Mouse (Mus musculus): ENCODE data around the gene Grk2.

Grk2 gene

DNA sequence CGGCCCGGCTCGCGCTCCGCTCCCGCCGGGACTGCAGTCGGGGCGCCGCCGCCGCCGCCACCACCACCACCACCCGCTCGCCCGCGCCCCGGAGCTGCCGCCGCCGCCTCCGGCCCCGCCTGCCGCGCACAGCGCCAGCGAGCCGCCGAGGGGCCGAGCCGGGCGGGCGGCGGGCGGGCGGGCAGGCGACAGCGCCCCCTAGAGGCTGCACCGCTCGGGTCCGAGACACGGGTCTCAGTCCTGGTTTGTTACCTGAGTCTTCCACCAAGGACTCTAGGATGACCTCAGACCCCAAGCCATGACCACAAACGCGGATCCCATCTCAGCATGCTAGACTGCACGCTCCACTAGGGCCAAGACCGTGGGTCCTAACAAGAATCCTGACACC is at the start of gene Grk2:
TSS of gene Grk2 (minus strand) at position 33 of the 388 bp plus-strand sequence.
- DNase-seq (ENCODE audit: low read depth, low spot score): peak; percentile 79

DNA sequence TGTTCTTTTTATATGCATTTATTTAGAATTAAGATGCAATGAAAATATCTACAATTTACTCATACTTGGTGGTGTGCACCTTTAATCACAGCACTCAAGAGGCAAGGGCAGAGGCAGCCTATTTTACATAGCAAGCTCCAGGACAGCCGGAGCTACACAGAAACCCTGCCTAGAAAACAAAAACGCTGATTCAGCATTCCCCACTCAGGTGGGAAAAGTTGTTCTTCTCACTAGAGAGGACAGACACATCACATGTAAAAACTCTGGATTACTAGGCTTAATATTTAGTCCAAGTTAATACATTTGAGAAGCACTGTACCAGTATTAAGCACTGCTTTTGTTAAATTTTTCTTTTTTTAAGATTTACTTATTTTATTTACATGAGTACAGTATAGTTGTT is 43.4 kb upstream of the Grk2 start:
- DNase-seq (ENCODE audit: low read depth, low spot score): no peak

DNA sequence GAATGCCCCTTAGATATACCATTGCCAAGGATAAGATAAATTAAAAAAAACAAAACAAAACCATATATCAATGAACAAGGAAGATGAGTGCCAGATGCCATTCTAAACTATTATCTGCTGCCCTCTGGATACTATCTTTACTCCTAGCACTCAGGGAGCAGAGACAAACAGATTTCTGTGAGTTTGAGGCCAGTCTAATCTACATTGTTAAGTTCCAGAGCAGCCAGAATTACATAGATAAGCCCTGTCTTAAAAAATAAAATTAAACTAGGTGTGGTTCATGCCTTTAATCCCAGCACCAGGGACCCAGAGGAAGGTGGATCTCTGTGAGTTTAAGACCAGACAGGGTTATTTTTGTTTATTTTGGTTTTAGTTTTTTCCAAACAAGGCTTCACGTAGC is 40.5 kb upstream of the Grk2 start:
- DNase-seq (ENCODE audit: low read depth, low spot score): no peak

- peak; percentile 84 for DNase-seq (ENCODE audit: low read depth, low spot score)
Observed at GRCm38 (mm10) chr19:4338162-4338561, 32.1 kb upstream of the Grk2 start.

- DNase-seq (ENCODE audit: low read depth, low spot score): peak; percentile 99
Observed at GRCm38 (mm10) chr19:4333791-4334190, 27.8 kb upstream of the Grk2 start.

DNA sequence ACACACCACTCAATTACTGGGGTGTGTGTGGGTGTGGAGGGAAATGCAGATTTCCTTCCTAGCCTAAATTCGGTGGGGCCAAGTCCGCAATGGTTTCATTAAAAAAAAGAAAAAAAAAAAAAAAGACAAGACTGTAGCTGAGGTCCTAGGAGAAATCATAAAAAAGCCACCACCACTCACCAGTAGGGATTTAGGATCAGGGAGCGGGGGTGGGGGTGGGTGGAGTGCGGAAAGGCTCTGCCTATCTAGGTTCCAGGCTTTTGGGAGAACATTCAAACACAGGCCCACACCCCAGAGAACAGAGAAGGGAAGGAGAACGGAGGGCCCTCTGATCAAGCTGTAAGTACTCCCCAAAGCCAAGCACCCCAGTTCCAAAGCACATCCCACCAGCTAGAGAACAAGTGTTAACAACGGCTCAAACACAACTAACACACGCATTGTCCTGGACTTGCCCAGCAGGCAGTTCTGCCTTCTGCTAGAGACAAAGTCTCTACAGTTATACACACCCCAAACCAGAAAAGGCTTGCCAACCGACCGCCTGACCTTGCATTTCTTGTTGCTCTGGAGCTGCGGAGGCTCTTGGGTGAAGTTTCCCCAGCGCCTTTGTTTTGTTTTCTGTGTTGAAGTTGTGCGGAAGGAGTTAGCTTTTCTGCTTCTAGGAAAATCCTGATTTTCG is 27.2 kb upstream of the Grk2 start:
- peak; percentile 70 for DNase-seq (ENCODE audit: low read depth, low spot score)

DNA sequence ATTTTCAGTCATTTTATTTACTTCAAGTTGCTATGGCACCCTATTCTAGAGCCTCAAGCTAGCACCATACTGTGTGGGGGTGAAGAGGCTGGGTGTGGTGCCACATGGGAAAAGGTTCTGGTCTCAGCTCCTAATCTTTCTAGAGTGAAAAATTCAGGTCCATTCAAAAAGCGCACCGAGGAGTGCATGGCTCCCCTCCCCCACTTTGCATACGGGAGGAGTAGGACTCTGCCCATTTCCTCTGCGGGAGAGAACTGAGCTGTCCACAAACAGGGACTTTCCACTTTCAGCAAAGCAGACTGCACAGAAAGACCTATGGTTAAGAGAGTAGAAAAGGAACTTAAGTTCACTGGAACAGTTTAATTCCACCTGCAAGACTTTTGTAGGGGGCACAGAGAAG is 26.6 kb upstream of the Grk2 start:
- DNase-seq (ENCODE audit: low read depth, low spot score): peak; percentile 75

GRCm38 (mm10) chr19:4331273-4331672 is 25.3 kb upstream of the Grk2 start:
- DNase-seq (ENCODE audit: low read depth, low spot score): no peak

DNA sequence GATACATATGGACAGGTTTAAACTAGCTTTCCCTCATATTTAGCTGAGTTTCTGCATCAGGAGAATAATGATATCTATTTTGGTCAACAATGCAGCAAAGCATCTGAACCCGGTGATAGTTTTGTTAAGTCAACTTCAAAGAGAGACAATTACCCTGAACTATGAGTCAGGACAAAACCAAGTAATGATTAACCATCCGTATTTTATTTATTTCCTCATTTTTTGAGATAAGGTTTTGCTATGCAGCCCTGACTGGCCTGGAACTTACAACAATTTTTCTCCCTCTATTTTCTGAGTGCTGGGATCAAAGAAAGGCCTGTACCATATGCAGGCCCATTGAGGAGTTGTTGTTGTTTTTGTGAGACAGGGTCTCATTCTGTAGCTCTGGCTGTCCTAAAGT is 24.6 kb upstream of the Grk2 start:
- no peak for DNase-seq (ENCODE audit: low read depth, low spot score)

DNA sequence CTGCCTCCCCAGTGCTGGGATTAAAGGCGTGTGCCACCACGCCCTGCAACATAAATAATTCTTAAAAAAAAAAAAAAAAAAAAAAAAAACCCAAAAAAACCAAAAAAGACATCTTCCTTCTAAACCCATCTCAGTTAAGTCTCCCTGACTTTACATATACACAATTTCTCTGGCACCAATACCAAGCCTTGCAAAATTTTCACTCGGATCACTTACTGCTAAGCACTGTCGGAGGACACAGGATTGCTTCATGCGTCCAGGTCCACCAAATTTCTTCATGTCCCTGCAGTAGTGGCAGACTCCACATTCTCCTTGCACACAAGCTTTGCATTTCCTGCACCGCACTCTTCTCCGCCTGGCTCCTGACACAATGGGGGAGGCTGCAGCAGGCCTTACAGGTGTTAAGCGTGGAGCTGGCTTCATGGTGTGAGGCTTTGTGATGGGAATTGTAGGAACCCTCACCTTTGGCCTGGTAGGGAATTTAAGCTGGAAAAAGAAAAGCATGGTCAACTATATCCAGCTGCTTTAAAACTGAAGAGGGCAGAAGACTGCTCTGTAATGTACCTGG is 22.8 kb upstream of the Grk2 start:
- DNase-seq (ENCODE audit: low read depth, low spot score): no peak

DNA sequence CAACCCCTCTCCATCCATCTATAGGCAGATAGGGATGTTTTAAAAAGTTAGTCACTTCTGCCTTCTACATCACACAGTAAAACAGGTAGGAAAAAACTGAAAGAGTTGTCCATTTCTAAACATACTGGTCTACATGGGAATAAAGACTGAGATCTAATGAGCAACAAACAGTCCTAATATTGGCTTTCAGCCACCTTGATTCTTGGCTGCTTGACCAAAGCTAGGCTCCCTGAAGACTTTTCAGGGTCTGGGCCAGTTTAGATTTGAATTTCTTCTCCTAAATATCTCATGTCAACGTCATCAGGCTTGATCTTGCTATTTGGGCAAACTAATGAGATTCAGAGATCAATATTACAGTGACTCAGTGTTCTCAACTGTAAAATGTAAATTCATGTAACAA is 20.9 kb upstream of the Grk2 start:
- DNase-seq (ENCODE audit: low read depth, low spot score): peak; percentile 48

- DNase-seq (ENCODE audit: low read depth, low spot score): no peak
Observed at GRCm38 (mm10) chr19:4326106-4326505, 20.1 kb upstream of the Grk2 start.

DNA sequence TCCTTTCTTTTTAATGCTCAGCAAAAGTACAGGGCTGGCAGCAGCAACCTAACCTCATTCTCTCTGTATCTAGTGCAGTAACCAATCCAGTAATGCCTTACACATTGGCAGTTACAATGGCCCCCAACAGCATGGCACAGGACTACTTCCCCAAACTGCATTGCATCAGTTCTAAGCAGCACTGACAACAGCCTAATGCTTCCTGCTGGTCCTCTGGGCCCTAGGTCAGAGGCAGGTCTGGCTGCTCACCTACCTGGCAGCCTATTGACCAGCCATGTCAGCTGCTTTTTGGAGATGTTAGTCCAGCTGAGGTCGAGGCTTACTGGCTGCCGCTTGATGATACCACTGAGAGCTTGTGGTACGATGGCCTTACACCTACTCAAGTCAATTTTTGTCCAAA is 16.1 kb upstream of the Grk2 start:
- no peak for DNase-seq (ENCODE audit: low read depth, low spot score)

GRCm38 (mm10) chr19:4321622-4322021 is 15.6 kb upstream of the Grk2 start:
- no peak for DNase-seq (ENCODE audit: low read depth, low spot score)

DNA sequence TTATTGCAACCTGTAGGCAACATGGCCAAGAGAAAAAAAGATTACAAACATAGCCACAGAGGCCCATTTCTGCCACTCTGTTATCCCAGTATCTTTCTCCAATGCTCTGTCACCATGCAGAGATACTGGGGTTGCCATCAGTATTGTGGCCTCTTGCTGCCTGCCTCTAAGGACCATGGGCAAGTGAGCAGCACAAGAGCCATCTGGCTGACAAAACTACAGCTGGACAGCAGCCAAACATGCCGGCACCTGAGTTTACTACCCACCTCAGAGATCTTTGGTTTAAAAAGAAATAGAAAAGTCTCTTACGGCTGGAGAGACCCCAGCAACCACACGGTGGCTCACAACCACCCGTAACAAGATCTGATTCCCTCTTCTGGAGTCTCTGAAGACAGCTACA is 13.2 kb upstream of the Grk2 start:
- peak; percentile 41 for DNase-seq (ENCODE audit: low read depth, low spot score)

DNA sequence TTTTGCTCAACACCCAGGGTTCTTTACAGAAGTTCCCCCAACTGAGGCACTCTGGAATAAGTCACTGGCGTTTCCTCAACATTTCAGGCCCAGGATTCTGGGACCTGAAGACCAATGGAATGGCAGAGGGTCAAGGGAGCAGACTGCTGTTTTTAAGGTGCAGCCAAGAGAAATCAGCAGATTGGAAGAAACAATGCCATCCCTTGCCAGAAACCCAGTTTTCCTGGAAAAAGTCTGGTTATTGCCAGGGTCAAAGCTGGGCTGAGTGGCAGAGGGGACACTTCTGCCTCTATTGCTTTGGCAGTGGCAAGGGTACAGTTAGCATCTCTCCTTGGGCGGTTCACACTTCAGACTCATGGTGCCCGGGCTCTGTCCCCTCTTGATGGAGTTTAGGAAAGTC is 11.2 kb upstream of the Grk2 start:
- no peak for DNase-seq (ENCODE audit: low read depth, low spot score)

GRCm38 (mm10) chr19:4315223-4315944 is 9.4 kb upstream of the Grk2 start:
- DNase-seq (ENCODE audit: low read depth, low spot score): peak; percentile 98

DNA sequence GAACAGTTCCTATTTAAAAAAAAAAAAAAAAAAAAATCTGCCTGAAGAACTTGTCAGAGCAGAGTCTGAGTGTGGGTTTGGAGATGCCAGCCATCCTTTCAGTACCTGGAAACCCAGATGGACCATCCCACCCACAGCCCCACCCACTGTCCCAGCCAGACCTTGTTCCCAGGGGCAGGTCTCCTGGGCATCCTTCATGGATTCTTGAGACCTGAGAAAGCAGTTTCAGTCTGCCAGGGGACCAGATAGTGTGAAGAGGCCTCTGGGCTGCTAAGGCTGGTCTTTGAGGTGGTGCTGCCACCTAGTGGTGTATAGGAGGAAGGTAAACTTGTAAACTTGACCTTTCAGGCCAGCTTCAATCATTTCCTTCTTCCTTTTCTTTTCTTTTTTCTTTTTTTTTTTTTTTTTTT is 3.8 kb upstream of the Grk2 start:
- DNase-seq (ENCODE audit: low read depth, low spot score): peak; percentile 92

DNA sequence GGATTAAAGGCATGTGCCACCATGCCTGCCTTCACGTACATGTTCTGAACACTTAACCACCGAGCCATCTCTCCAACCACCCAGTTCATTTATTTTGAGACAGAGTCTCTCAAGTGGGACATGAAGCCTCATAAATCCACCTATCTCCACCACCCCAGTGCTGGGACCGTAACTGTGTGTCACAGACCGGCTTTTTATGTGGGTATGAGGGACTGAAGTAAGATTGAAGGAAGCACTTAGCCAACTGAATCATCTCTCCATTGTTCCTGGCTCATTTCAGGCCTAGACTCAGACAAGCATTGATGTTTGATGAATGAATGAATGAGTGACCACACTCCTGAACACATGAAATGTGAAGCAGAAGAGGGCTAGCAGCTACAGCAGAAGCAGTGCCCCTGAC is 3.3 kb upstream of the Grk2 start:
- DNase-seq (ENCODE audit: low read depth, low spot score): no peak

DNA sequence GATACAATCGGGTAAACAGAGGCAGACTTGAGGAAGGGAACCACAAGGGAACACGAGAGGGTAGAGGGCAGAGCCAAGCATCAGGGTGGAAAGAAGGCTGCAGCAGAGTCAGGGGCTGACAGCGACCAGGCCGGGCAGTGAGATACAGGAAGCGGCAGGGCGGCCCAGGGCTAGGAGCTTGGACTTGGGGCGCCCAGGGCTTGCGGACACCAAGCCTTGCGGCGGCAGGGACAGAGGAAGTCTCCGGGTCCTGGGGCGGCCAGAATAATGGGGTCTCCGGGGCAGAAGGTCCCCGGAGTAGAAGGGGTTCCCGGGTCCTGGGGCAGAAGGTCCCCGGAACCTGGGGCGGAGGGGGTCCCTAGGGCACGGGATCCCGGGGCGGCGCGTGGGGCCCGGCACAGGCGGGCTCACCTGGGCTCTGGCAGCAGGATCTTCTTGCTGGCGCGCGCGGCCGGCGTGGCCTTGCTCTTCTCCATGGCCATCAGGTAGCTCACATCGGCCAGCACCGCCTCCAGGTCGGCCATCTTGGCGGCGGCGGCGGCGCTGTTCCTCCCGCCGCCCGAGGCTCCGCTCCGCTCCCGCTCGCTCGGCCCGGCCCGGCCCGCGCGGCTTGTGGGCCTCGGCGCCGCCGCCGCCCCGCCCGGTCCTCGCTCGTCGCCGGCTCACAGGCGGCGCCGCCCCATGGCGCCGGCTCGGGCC is 382 bp downstream of the Grk2 start:
- peak; percentile 67 for DNase-seq (ENCODE audit: low read depth, low spot score)

- peak; percentile 42 for DNase-seq (ENCODE audit: low read depth, low spot score)
Observed at GRCm38 (mm10) chr19:4304871-4305321, 1.1 kb downstream of the Grk2 start.

DNA sequence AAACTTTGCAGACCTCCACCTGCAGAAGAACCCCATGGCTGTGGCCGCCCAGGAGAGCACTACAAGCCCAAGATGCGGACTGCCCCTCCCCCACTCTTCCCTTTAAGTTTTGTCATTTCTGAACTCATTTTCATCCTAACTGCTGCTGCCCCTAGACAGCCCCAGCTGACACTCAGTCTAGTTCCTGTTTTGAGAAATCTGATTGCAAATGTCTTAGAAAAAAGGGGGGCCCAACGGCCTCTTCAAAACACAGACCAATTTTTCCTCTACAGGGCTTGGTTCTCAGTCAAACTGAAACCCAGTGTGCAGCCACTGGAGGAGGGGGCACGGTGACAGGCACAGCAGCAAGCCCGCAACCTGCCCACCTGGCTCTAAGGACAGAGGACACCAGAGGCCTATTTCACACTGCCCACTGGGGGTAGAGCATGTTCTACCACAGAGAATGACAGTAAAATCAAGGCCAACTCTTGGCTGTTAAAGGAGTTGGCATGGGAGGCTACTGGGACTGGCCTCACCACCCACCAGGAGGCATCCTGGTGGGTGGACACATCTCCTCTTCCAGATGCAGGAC is 1.7 kb downstream of the Grk2 start:
- no peak for DNase-seq (ENCODE audit: low read depth, low spot score)
